8 mouse cellular contexts compared by ENCODE assay signal in genomic region chr14:46761186-46761585, GRCm38 (mm10). TPM values are rescaled to one million over a fixed set of nuclear protein-coding genes. Genes with fewer than 3 reads are reported as not detected.
DNase-seq lines count a peak whose midpoint lies in the region; ATAC-seq and TF ChIP-seq lines count a peak whose summit lies in the region.

No protein-coding gene starts in this region.

- intact Hi-C loops in left cerebral cortex, postnatal 4 days (cut with DNase I) = no loop called here

- H3K4me1 ChIP-seq in lung, embryonic 14.5 days (ENCODE audit: insufficient read depth) = peaks cover 12% of the 10 kb centered on the region
- peaks cover 3% of the 10 kb centered on the region; the same call in 1 of the 2 replicates for H3K4me1 ChIP-seq in embryonic facial prominence, embryonic 11.5 days (ENCODE audit: control insufficient read depth, insufficient read depth, low read length)
- H3K4me1 ChIP-seq in intestine, embryonic 15.5 days (replicated peaks) = 0 out of 2 replicates have a peak, but pooled peaks cover 9% of the 10 kb centered on the region

- H3K27me3 ChIP-seq in lung, embryonic 14.5 days (ENCODE audit: insufficient read depth, low read length) = no peaks in the 10 kb centered on the region
- H3K27me3 ChIP-seq in embryonic facial prominence, embryonic 11.5 days (ENCODE audit: control insufficient read depth, insufficient read depth, low read length) = no peaks in the 10 kb centered on the region
- no peaks in the 10 kb centered on the region for H3K27me3 ChIP-seq in intestine, embryonic 15.5 days (replicated peaks)

- no peaks in the 10 kb centered on the region for H3K9me3 ChIP-seq in lung, embryonic 14.5 days (ENCODE audit: low read depth, low read length)
- no peaks in the 10 kb centered on the region for H3K9me3 ChIP-seq in embryonic facial prominence, embryonic 11.5 days (replicated peaks; ENCODE audit: control insufficient read depth, low read length)
- H3K9me3 ChIP-seq in intestine, embryonic 15.5 days = no peaks in the 10 kb centered on the region

- no peak overlapping the region for H3K27ac ChIP-seq in lung, embryonic 14.5 days (ENCODE audit: low read depth)
- H3K27ac ChIP-seq in embryonic facial prominence, embryonic 11.5 days (replicated peaks; ENCODE audit: low read depth, low read length) = no peak overlapping the region
- no peak overlapping the region for H3K27ac ChIP-seq in intestine, embryonic 15.5 days

- no peak for ATAC-seq in lung, embryonic 14.5 days (ENCODE audit: insufficient read depth)
- no peak for ATAC-seq in embryonic facial prominence, embryonic 11.5 days (replicated peaks; ENCODE audit: insufficient number of reproducible peaks, low FRiP score, low TSS enrichment, low read depth)
- ATAC-seq in intestine, embryonic 15.5 days = no peak

- WGBS in lung, embryonic 14.5 days = 44% methylated on average over 6 of the region's 6 CpGs
- 44% methylated on average over 6 of the region's 6 CpGs for WGBS in embryonic facial prominence, embryonic 11.5 days
- 41% methylated on average over 6 of the region's 6 CpGs for WGBS in intestine, embryonic 15.5 days

- H3K4me2 ChIP-seq in lung, embryonic 14.5 days = peak overlapping the region; percentile 91
- H3K4me2 ChIP-seq in embryonic facial prominence, embryonic 11.5 days (ENCODE audit: low read depth, low read length) = peak overlapping the region; percentile 89
- peak overlapping the region; percentile 89 for H3K4me2 ChIP-seq in intestine, embryonic 15.5 days (replicated peaks)

- H3K9ac ChIP-seq in lung, embryonic 14.5 days = peak overlapping the region; percentile 84
- peak overlapping the region; percentile 73 for H3K9ac ChIP-seq in embryonic facial prominence, embryonic 11.5 days (replicated peaks; ENCODE audit: low read length)
- H3K9ac ChIP-seq in intestine, embryonic 15.5 days = peak overlapping the region; percentile 69

- DNase-seq in lung, embryonic 14.5 days = no peak
- no peak for DNase-seq in lung, postnatal 14 days
- DNase-seq in embryonic facial prominence, embryonic 11.5 days (ENCODE audit: low spot score) = no peak
- DNase-seq in naive thymus-derived CD4-positive, alpha-beta T cell, adult 2 months (ENCODE audit: low read depth) = peak; percentile 37
- no peak for DNase-seq in right cerebral cortex, postnatal 10 days (ENCODE audit: low spot score in 2 of 2)
- DNase-seq in layer of hippocampus, adult 9-11 months = no peak
- DNase-seq in left cerebral cortex, postnatal 4 days = no peak

- H3K4me3 ChIP-seq in lung, embryonic 14.5 days (ENCODE audit: low read depth, low read length) = peak overlapping the region; percentile 79
- peak overlapping the region; percentile 67 for H3K4me3 ChIP-seq in embryonic facial prominence, embryonic 11.5 days (ENCODE audit: low read depth, low read length)
- H3K4me3 ChIP-seq in intestine, embryonic 15.5 days (replicated peaks) = peak overlapping the region; percentile 76

- H3K36me3 ChIP-seq in lung, embryonic 14.5 days (ENCODE audit: insufficient read depth) = peaks cover 19% of the 10 kb centered on the region
- no peaks in the 10 kb centered on the region for H3K36me3 ChIP-seq in embryonic facial prominence, embryonic 11.5 days (replicated peaks; ENCODE audit: control insufficient read depth, insufficient read depth, low read depth, low read length)
- H3K36me3 ChIP-seq in intestine, embryonic 15.5 days = peaks cover 6% of the 10 kb centered on the region; the same call in 1 of the 2 replicates

- no peak for TF ChIP-seq CTCF in lung, embryonic 14.5 days (IDR thresholded peaks at IDR 0.05; ENCODE audit: low read depth)

RNA-seq across cellular contexts. Expression of gene Cdkn3, which starts 0.8 kb away (rescaled TPM):
- 70.1 and 71.6 TPM in 2 replicates for polyA plus RNA-seq in lung, embryonic 14.5 days (2014; fragmentation: Nextera tagmentation; extraction: Ambion mirVana)
- 46.6 and 47.5 TPM in 2 replicates for polyA plus RNA-seq in embryonic facial prominence, embryonic 11.5 days (2014; fragmentation: Nextera tagmentation; extraction: Ambion mirVana)
- polyA plus RNA-seq in intestine, embryonic 15.5 days (2015; fragmentation: Nextera tagmentation; extraction: Ambion mirVana) = 59.3 and 60.0 TPM in 2 replicates
- total RNA-seq in left cerebral cortex, postnatal 4 days (2021) = 1 to 10 TPM; 3.0 to 5.1 TPM

RNA-seq across cellular contexts. Expression of gene Cnih1, which starts 27.0 kb away (rescaled TPM):
- polyA plus RNA-seq in lung, embryonic 14.5 days (2014; fragmentation: Nextera tagmentation; extraction: Ambion mirVana) = 205 and 208 TPM in 2 replicates
- polyA plus RNA-seq in embryonic facial prominence, embryonic 11.5 days (2014; fragmentation: Nextera tagmentation; extraction: Ambion mirVana) = 221 and 235 TPM in 2 replicates
- 203 and 209 TPM in 2 replicates for polyA plus RNA-seq in intestine, embryonic 15.5 days (2015; fragmentation: Nextera tagmentation; extraction: Ambion mirVana)
- 10 to 100 TPM; 70.9 to 72.6 TPM for total RNA-seq in left cerebral cortex, postnatal 4 days (2021)
